ENCODE assay signal across 8 mouse cellular contexts in genomic region chr6:39372727-39373126, GRCm38 (mm10). TPM values are rescaled to one million over a fixed set of nuclear protein-coding genes. Genes with fewer than 3 reads are reported as not detected.
DNase-seq lines count a peak whose midpoint lies in the region; ATAC-seq lines count a peak whose summit lies in the region.

No protein-coding gene starts in this region.

- no peak overlapping the region for H3K27ac ChIP-seq in neural tube, embryonic 12.5 days

- peaks cover 27% of the 10 kb centered on the region for H3K4me1 ChIP-seq in neural tube, embryonic 12.5 days

- 0 out of 2 replicates have a peak, but pooled peaks cover 5% of the 10 kb centered on the region for H3K9me3 ChIP-seq in neural tube, embryonic 12.5 days

- H3K4me3 ChIP-seq in neural tube, embryonic 12.5 days = no peak overlapping the region

- no peaks in the 10 kb centered on the region for H3K27me3 ChIP-seq in neural tube, embryonic 12.5 days (replicated peaks)

- 50% methylated on average over 7 of the region's 7 CpGs for WGBS in neural tube, embryonic 12.5 days

- peaks cover 11% of the 10 kb centered on the region for H3K36me3 ChIP-seq in neural tube, embryonic 12.5 days

- H3K9ac ChIP-seq in neural tube, embryonic 12.5 days = no peak overlapping the region

- ATAC-seq in neural tube, embryonic 12.5 days (ENCODE audit: low FRiP score, low read depth) = no peak

- DNase-seq in urinary bladder, postnatal 14 days (ENCODE audit: low spot score) = peak; percentile 20
- no peak for DNase-seq in urinary bladder, postnatal 10 days (ENCODE audit: low spot score)
- peak; percentile 72 to 84 for DNase-seq in heart, adult 18-20 months
- DNase-seq in kidney, postnatal 10 days = peak; percentile 78
- DNase-seq in retina, postnatal 1 day = no peak
- DNase-seq in thymus, adult 18-20 months = no peak
- DNase-seq in layer of hippocampus, adult 9-11 months = no peak

- H3K4me2 ChIP-seq in neural tube, embryonic 12.5 days (replicated peaks) = peak overlapping the region; percentile 16; the same call in 1 of the 2 replicates

RNA-seq across cellular contexts. Expression of gene Slc37a3, which starts 4.7 kb away (rescaled TPM):
- 10 to 100 TPM; 16.9 to 18.4 TPM for total RNA-seq in heart, adult 18-20 months (2021)
- polyA plus RNA-seq in neural tube, embryonic 12.5 days (2016; fragmentation: Nextera tagmentation; extraction: Ambion mirVana) = 57.1 and 63.6 TPM in 2 replicates

RNA-seq across cellular contexts. Expression of gene Rab19, which starts 8.2 kb away (rescaled TPM):
- under 1 TPM in 1 of 2 experiments, not detected in 1; 0.31 TPM for total RNA-seq in heart, adult 18-20 months (2021)
- 0.32 and 0.33 TPM in 2 replicates for polyA plus RNA-seq in neural tube, embryonic 12.5 days (2016; fragmentation: Nextera tagmentation; extraction: Ambion mirVana)

RNA-seq across cellular contexts. Expression of gene Mkrn1, which starts 47.5 kb away (rescaled TPM):
- total RNA-seq in heart, adult 18-20 months (2021) = 10 to 100 TPM; 60.2 to 65.0 TPM
- polyA plus RNA-seq in neural tube, embryonic 12.5 days (2016; fragmentation: Nextera tagmentation; extraction: Ambion mirVana) = 204 and 209 TPM in 2 replicates

Comparison
In these comparisons a context has a peak if more than half of its experiments do, and no peak if none do; other contexts are left out.
1. DNase-seq: peak in urinary bladder, postnatal 14 days (single experiment), heart, adult 18-20 months (2 of 2) and kidney, postnatal 10 days (single experiment); none in urinary bladder, postnatal 10 days (single experiment), retina, postnatal 1 day (single experiment), thymus, adult 18-20 months (0 of 2) and layer of hippocampus, adult 9-11 months (single experiment).